Mouse (Mus musculus): Measurements from ENCODE around the gene Kcns1. TPM values are rescaled to one million over a fixed set of nuclear protein-coding genes. Genes with fewer than 3 reads are reported as not detected.

Gene Kcns1
- polyA plus RNA-seq, 1 experiment from 2014 or later: 0.55 TPM

DNA sequence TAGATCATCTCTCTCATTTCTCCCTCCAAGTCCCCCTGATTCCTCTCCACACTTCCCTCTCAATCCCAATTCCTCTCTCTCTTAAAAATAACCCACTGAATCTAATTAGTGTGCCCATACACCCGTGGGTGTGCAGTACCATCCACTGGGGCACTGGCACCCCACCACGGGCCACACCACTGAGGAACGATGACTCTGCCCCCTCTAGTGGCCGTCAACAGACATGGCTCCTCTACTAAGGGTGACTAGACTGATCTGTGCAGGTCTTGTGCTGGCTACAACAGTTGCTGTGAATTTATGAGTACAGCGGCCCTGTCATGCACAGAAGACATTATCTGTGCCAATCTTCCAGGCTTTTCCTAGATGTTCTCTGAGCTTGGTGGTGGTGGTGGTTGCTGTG lies 17.8 kb upstream of the Kcns1 start:
- WGBS: 27% methylated on average over 5 of the region's 5 CpGs
- no peak overlapping the region for H3K27ac ChIP-seq (replicated peaks)
- no peaks in the 10 kb centered on the region for H3K4me1 ChIP-seq
- H3K4me2 ChIP-seq (replicated peaks): no peak overlapping the region
- H3K36me3 ChIP-seq: no peaks in the 10 kb centered on the region
- H3K27me3 ChIP-seq: no peaks in the 10 kb centered on the region
- H3K9me3 ChIP-seq: no peaks in the 10 kb centered on the region
- no peak overlapping the region for H3K9ac ChIP-seq (replicated peaks)
- H3K4me3 ChIP-seq: no peak overlapping the region
- ATAC-seq (replicated peaks): no peak

DNA sequence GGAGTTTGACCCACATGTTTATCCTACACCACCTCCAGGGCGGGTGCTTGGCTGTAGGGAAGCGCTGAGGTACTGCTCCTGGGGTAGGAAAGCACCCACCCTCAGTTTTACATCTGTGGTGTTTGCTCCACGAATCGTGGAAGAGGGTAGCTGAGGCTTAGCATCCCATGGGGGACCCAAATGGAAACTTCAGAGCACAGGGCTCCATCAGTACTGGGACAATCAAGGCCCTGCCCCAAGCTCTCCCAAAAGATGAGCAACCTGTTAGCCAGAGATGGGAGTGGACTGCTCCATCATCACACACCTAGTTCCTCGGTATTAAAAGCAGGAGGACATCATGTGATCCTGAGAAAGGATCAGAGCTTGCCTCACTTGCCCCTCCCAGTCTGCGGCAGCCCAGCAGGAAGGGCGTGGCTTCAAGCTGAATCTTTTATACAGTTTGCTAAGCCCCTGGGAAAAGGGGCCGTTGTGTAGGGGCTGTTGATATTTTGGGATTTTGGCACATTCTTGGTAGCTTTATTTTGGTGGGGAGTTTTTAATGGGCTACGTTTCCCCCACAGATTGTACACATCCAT lies 13.3 kb upstream of the Kcns1 start:
- WGBS: 44% methylated on average over 9 of the region's 9 CpGs
- H3K4me3 ChIP-seq: no peak overlapping the region
- no peak overlapping the region for H3K27ac ChIP-seq (replicated peaks)
- no peaks in the 10 kb centered on the region for H3K36me3 ChIP-seq
- no peaks in the 10 kb centered on the region for H3K27me3 ChIP-seq
- no peak for ATAC-seq (replicated peaks)
- no peaks in the 10 kb centered on the region for H3K9me3 ChIP-seq
- H3K4me1 ChIP-seq: no peaks in the 10 kb centered on the region
- no peak overlapping the region for H3K4me2 ChIP-seq (replicated peaks)
- H3K9ac ChIP-seq (replicated peaks): no peak overlapping the region

- H3K4me2 ChIP-seq (replicated peaks): no peak overlapping the region
- WGBS: 61% methylated on average over 9 of the region's 9 CpGs
- no peaks in the 10 kb centered on the region for H3K4me1 ChIP-seq
- no peaks in the 10 kb centered on the region for H3K36me3 ChIP-seq
- no peak overlapping the region for H3K27ac ChIP-seq (replicated peaks)
- no peaks in the 10 kb centered on the region for H3K9me3 ChIP-seq
- H3K27me3 ChIP-seq: no peaks in the 10 kb centered on the region
- H3K4me3 ChIP-seq: no peak overlapping the region
- no peak overlapping the region for H3K9ac ChIP-seq (replicated peaks)
- ATAC-seq (replicated peaks): no peak
Observed at GRCm38 (mm10) chr2:164183340-164183739, 12.4 kb upstream of the Kcns1 start.

DNA sequence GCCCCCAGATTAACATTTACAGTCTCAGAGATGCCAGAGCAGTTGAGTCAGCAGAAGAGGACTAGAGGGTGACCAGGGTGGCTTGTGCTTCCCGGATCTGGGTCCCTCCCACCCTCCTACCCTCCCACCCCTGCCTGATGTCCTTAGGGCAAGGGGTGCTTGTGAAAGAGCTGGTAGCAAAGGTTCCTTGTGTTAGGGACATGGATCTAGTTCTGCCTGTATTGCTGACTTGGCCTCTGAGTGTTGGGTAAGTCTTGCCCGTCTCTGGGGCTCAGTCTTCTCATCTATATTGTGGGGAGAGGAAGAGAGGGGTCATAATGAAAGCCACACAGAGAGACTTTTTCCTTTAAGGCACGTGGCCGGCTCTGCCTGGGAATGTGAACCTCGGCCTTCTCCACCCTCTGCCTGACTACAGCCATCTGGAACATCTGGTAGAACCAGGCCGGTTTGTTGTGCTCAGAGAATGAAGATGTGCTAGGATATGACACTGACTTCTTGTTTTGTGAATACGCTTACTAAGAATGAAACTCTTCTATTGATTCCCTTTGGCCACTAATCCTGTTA lies 11.9 kb upstream of the Kcns1 start, which contains the start of gene Wfdc5:
Wfdc5 (minus strand) TSS at position 51 of the 564 bp plus-strand sequence.
- no peak within 1 kb of the TSS for H3K27ac ChIP-seq (replicated peaks)
- H3K9me3 ChIP-seq: no peaks in the 10 kb centered on the region
- no peaks in the 10 kb centered on the region for H3K4me1 ChIP-seq
- no peak within 1 kb of the TSS for H3K9ac ChIP-seq (replicated peaks)
- WGBS: 82% methylated on average over 7 of the region's 7 CpGs
- no peak within 1 kb of the TSS for H3K4me2 ChIP-seq (replicated peaks)
- H3K27me3 ChIP-seq: no peaks in the 10 kb centered on the region
- no peaks in the 10 kb centered on the region for H3K36me3 ChIP-seq
- H3K4me3 ChIP-seq: no peak within 1 kb of the TSS
- no peak for ATAC-seq (replicated peaks)

GRCm38 (mm10) chr2:164180770-164181169 lies 9.9 kb upstream of the Kcns1 start:
- H3K4me3 ChIP-seq: no peak overlapping the region
- 91% methylated on average over 4 of the region's 4 CpGs for WGBS
- no peaks in the 10 kb centered on the region for H3K27me3 ChIP-seq
- no peak overlapping the region for H3K27ac ChIP-seq (replicated peaks)
- no peaks in the 10 kb centered on the region for H3K4me1 ChIP-seq
- H3K36me3 ChIP-seq: no peaks in the 10 kb centered on the region
- no peaks in the 10 kb centered on the region for H3K9me3 ChIP-seq
- no peak overlapping the region for H3K4me2 ChIP-seq (replicated peaks)
- no peak overlapping the region for H3K9ac ChIP-seq (replicated peaks)
- ATAC-seq (replicated peaks): no peak

DNA sequence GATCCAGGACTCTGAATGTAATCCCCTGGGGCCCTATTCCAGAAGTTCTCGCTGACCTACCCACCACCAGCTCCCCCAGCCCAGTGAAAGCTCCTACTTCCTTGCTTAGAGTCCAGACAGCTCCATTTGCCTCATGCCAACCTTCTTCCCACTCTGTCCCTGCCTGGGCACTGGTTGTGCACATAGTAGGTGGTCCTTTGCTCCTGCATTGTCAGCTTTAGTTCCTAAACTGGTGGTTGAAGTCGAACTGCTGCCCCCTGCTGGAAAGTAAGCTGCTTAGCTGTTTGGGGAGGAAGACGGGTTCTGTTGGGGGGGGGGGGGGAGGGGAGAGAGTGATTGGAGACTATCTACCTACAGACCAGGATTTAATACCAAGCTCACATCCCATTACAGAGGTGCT lies 9.2 kb upstream of the Kcns1 start:
- H3K36me3 ChIP-seq: no peaks in the 10 kb centered on the region
- no peak for ATAC-seq (replicated peaks)
- H3K9me3 ChIP-seq: no peaks in the 10 kb centered on the region
- H3K9ac ChIP-seq (replicated peaks): no peak overlapping the region
- no peak overlapping the region for H3K4me2 ChIP-seq (replicated peaks)
- no peak overlapping the region for H3K27ac ChIP-seq (replicated peaks)
- H3K4me1 ChIP-seq: no peaks in the 10 kb centered on the region
- H3K27me3 ChIP-seq: no peaks in the 10 kb centered on the region
- WGBS: 43% methylated on average over 3 of the region's 3 CpGs
- H3K4me3 ChIP-seq: no peak overlapping the region

GRCm38 (mm10) chr2:164177831-164178230 lies 6.9 kb upstream of the Kcns1 start:
- no peak for ATAC-seq (replicated peaks)
- Histone ChIP-seq H3K9ac (replicated peaks) (no peak overlapping the region), H3K36me3 (no peaks in the 10 kb centered on the region), H3K4me2 (replicated peaks) (no peak overlapping the region), H3K27ac (replicated peaks) (no peak overlapping the region), H3K27me3 (peaks cover 6% of the 10 kb centered on the region; the same call in 1 of the 2 replicates), H3K9me3 (no peaks in the 10 kb centered on the region), H3K4me1 (no peaks in the 10 kb centered on the region), H3K4me3 (no peak overlapping the region)
- 86% methylated on average over 5 of the region's 5 CpGs for WGBS

DNA sequence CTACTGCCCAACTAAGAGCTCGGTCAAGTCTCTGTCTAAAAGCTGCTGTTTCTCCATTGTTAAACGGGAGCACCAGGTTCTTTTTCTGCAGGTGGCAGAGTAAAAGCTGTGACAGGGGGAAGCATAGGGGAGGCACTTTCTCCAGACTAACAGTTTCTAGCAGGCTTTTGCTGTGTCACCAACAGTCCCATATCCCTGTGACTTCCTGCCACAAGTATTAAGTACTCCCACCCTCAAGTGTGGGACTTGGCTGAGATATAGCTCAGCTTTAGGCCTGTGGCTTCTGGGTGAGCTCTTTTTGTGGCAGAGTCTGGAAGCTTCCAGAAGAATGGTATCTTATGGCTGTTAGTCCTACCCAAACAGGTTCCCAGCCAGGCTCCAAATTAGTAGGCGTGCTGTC lies 4.9 kb upstream of the Kcns1 start:
- H3K4me1 ChIP-seq: peaks cover 3% of the 10 kb centered on the region
- ATAC-seq (replicated peaks): no peak
- 72% methylated on average over 3 of the region's 3 CpGs for WGBS
- H3K4me2 ChIP-seq (replicated peaks): no peak overlapping the region
- no peak overlapping the region for H3K9ac ChIP-seq (replicated peaks)
- H3K27me3 ChIP-seq: peaks cover 21% of the 10 kb centered on the region
- H3K9me3 ChIP-seq: no peaks in the 10 kb centered on the region
- no peak overlapping the region for H3K4me3 ChIP-seq
- no peaks in the 10 kb centered on the region for H3K36me3 ChIP-seq
- no peak overlapping the region for H3K27ac ChIP-seq (replicated peaks)

DNA sequence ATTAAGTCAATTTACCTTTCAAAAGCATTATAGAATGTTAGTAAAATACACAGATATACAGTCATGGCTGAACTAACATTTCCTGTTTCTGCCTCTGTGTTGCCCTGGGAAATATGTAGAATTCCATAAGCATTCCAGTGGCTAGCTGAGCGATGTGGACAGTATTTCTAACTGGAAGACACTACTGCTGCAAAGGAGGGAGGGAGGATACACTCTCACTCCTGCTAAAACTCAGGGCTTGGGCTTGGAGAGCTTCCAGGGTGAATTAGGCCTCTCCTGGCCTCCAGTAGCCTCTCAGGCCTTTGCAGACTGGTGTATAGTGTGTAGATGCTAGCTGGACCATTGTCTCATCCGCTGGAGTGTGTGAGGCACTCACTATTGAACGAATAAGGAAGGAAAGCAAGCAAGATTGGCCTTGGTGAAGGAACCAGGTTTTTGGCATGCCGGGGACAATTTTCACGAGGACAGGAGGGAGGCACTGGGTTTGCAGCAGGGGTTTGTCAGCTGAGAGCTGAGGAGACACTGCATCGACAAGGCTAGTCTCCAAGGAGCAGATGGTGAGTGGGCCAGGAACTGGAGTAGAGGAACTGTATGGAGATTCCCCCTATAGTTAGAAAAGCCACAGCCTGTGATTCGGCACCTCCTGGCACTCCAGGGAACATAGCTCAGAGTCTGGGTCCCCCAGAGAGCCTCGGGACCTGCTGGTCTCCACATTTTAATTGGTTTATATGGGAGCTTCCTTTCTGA lies 3.9 kb upstream of the Kcns1 start:
- Histone ChIP-seq H3K9ac (replicated peaks) (no peak overlapping the region), H3K9me3 (no peaks in the 10 kb centered on the region), H3K4me3 (no peak overlapping the region), H3K4me1 (peaks cover 11% of the 10 kb centered on the region), H3K4me2 (replicated peaks) (no peak overlapping the region), H3K36me3 (no peaks in the 10 kb centered on the region), H3K27me3 (peaks cover 31% of the 10 kb centered on the region), H3K27ac (replicated peaks) (no peak overlapping the region)
- 75% methylated on average over 8 of the region's 8 CpGs for WGBS
- no peak for ATAC-seq (replicated peaks)

GRCm38 (mm10) chr2:164173394-164173793 lies 2.5 kb upstream of the Kcns1 start:
- ATAC-seq (replicated peaks): no peak

GRCm38 (mm10) chr2:164170326-164170725 lies 587 bp downstream of the Kcns1 start:
- Histone ChIP-seq H3K9me3 (no peaks in the 10 kb centered on the region), H3K27ac (replicated peaks) (no peak overlapping the region), H3K4me2 (replicated peaks) (peak overlapping the region; percentile 51), H3K27me3 (peaks cover 72% of the 10 kb centered on the region), H3K4me3 (no peak overlapping the region), H3K9ac (replicated peaks) (no peak overlapping the region), H3K4me1 (peaks cover 23% of the 10 kb centered on the region), H3K36me3 (no peaks in the 10 kb centered on the region)
- 3% methylated on average over 11 of the region's 11 CpGs for WGBS
- no peak for ATAC-seq (replicated peaks)

More at GRCm38 (mm10) chr2:164173394-164173793, 2.5 kb upstream of the Kcns1 start:
- Histone ChIP-seq H3K4me3 (no peak overlapping the region), H3K9ac (replicated peaks) (no peak overlapping the region), H3K4me2 (replicated peaks) (no peak overlapping the region), H3K4me1 (peaks cover 14% of the 10 kb centered on the region), H3K27me3 (peaks cover 45% of the 10 kb centered on the region), H3K27ac (replicated peaks) (no peak overlapping the region), H3K36me3 (no peaks in the 10 kb centered on the region), H3K9me3 (no peaks in the 10 kb centered on the region)
- 66% methylated on average over 3 of the region's 3 CpGs for WGBS

DNA sequence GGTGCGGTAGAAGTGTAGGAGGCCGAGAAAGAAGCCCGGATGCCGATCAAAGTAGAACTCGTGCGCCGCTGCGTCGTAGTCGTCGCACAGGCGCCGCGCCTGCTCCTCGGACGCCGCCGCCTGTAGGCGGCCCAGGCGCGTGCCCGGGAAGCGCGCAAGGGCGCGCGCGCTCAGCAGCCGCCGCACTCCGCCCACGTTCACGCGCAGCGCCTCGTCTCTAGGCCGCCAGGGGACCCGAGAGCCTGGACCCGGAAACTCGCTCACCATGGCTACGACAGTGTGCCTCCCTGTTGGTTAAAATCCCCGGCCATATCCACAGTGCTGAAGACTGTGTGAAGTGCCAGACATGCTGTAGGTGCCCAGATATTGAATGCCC lies 2.4 kb downstream of the Kcns1 start:
- WGBS: 9% methylated on average over 40 of the region's 42 CpGs
- Histone ChIP-seq H3K27me3 (peaks cover 72% of the 10 kb centered on the region), H3K27ac (replicated peaks) (no peak overlapping the region), H3K4me1 (peaks cover 23% of the 10 kb centered on the region), H3K4me3 (peak overlapping the region; percentile 43), H3K4me2 (replicated peaks) (peak overlapping the region; percentile 54), H3K9me3 (no peaks in the 10 kb centered on the region), H3K9ac (replicated peaks) (no peak overlapping the region; the same call in 1 of the 2 replicates), H3K36me3 (no peaks in the 10 kb centered on the region)
- peak; percentile 68 for ATAC-seq (replicated peaks)

All from forebrain, embryonic 15.5 days (tissue).